In the genomic region with DNA sequence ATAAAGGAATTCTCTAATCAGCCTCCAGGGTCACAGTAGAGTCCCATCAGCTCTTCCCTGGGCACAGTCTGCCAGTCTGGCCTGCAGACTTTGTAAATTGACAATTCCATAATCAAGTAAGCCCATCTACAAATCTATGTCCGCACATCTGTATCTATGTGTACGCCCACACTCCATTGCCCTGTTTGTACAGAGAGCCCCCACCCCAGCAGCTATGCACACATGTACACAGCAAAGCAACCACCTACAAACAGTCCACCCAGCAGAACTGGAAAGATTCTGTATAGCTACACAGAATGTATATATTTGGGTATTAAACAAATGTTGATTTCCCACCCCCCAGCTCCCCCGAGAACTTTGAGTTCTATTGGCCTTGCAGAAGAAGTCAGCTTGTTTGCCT, we compare ENCODE assay signal across 14 mouse cellular contexts.
"Had no signal": no experiment of that assay in that cellular context is flagged by ENCODE, and none has a peak within 500 bp of the region (broad histone marks: within the 10 kb centered on the region; RNA-seq: fewer than 3 reads in every experiment).

No protein-coding gene starts in this region.

- H3K4me2 ChIP-seq: neural tube, embryonic 13.5 days; neural tube, embryonic 15.5 days; stomach, embryonic 15.5 days had no signal

- H3K27ac ChIP-seq: neural tube, embryonic 13.5 days; neural tube, embryonic 15.5 days; stomach, embryonic 15.5 days; stomach, postnatal 0 days had no signal

- H3K9ac ChIP-seq: neural tube, embryonic 13.5 days; neural tube, embryonic 15.5 days; stomach, embryonic 15.5 days had no signal

- H3K27me3 ChIP-seq: neural tube, embryonic 13.5 days; neural tube, embryonic 15.5 days; stomach, embryonic 15.5 days had no signal

- H3K4me1 ChIP-seq: neural tube, embryonic 13.5 days; neural tube, embryonic 15.5 days; stomach, embryonic 15.5 days had no signal

- H3K9me3 ChIP-seq: neural tube, embryonic 13.5 days; neural tube, embryonic 15.5 days; stomach, embryonic 15.5 days had no signal

- DNase-seq: retina, postnatal 1 day; right cerebral cortex, postnatal 14 days; right cerebral cortex, postnatal 4 days; spleen, adult 18-20 months; thymus, adult 18-20 months; thymus, adult 2 months; thymus, postnatal 14 days; thymus, postnatal 25 days; thymus, postnatal 36 days; thymus, postnatal 4 days had no signal

- H3K4me3 ChIP-seq: neural tube, embryonic 13.5 days; neural tube, embryonic 15.5 days; stomach, embryonic 15.5 days had no signal

- H3K36me3 ChIP-seq: neural tube, embryonic 13.5 days; neural tube, embryonic 15.5 days; stomach, embryonic 15.5 days had no signal
